Mouse (Mus musculus): ENCODE measurements at regions not wholly inside any gene's neighbourhood (a gene's known extent, or its start where the extent isn't known, plus 50 kb on each side); places are given as distances from the start of the nearest gene placed in this dataset.
A peak's percentile ranks its signal among the peaks of the same experiment; 100 is the strongest.

GRCm38 (mm10) chr17:84898407-84898806 is 58.1 kb upstream of the Ppm1b start:
- Histone ChIP-seq H3K4me1 (ENCODE audit: control insufficient read depth in 1 of 2, insufficient read depth in 2 of 2, low read length in 2 of 2) (no peaks in the 10 kb centered on the region; a peak in 1 of 4 replicates), H3K79me2 (ENCODE audit: control insufficient read depth, insufficient read depth, low read length, poor library complexity) (no peaks in the 10 kb centered on the region), H3K9ac (ENCODE audit: control insufficient read depth, low read depth, low read length, poor library complexity, severe bottlenecking) (no peak overlapping the region), H3K27me3 (ENCODE audit: control insufficient read depth in 1 of 2, insufficient read depth in 2 of 2, low read length in 2 of 2) (no peaks in the 10 kb centered on the region; a peak in 2 of 4 replicates), H3K4me3 (ENCODE audit: control insufficient read depth in 1 of 2, insufficient read depth in 1 of 2, low read depth in 2 of 2, low read length in 2 of 2) (no peak overlapping the region), H3K27ac (ENCODE audit: control insufficient read depth, low read depth, low read length) (no peak overlapping the region), H3K36me3 (ENCODE audit: control insufficient read depth in 1 of 2, insufficient read depth in 2 of 2, low read length in 2 of 2) (peaks cover 0 to 3% of the 10 kb centered on the region in 2 experiments; a peak in 1 of 4 replicates), H3K9me3 (replicated peaks; ENCODE audit: insufficient read depth, low read length) (no peaks in the 10 kb centered on the region)
- peak; percentile 10 for DNase-seq (ENCODE audit: low read depth, low spot score)
- TF ChIP-seq HCFC1 (IDR thresholded peaks at IDR 0.05; ENCODE audit: low read depth, low read length) (no peak), GABPA (IDR thresholded peaks at IDR 0.05; ENCODE audit: low read depth, low read length) (peak; percentile 22; the same call in 1 of the 2 replicates), MAFK (IDR thresholded peaks at IDR 0.05; ENCODE audit: borderline replicate concordance, low read depth, low read length) (peak; percentile 77)

GRCm38 (mm10) chr17:84903625-84904337 is 52.8 kb upstream of the Ppm1b start:
- Histone ChIP-seq H3K4me3 (ENCODE audit: control insufficient read depth in 1 of 2, insufficient read depth in 1 of 2, low read depth in 2 of 2, low read length in 2 of 2) (no peak overlapping the region), H3K79me2 (ENCODE audit: control insufficient read depth, insufficient read depth, low read length, poor library complexity) (no peaks in the 10 kb centered on the region), H3K27me3 (ENCODE audit: control insufficient read depth in 1 of 2, insufficient read depth in 2 of 2, low read length in 2 of 2) (no peaks in the 10 kb centered on the region; a peak in 2 of 4 replicates), H3K9me3 (replicated peaks; ENCODE audit: insufficient read depth, low read length) (no peaks in the 10 kb centered on the region), H3K36me3 (ENCODE audit: control insufficient read depth in 1 of 2, insufficient read depth in 2 of 2, low read length in 2 of 2) (no peaks in the 10 kb centered on the region), H3K27ac (ENCODE audit: control insufficient read depth, low read depth, low read length) (no peak overlapping the region), H3K4me1 (ENCODE audit: control insufficient read depth in 1 of 2, insufficient read depth in 2 of 2, low read length in 2 of 2) (no peaks in the 10 kb centered on the region), H3K9ac (ENCODE audit: control insufficient read depth, low read depth, low read length, poor library complexity, severe bottlenecking) (no peak overlapping the region)
- DNase-seq (ENCODE audit: low read depth, low spot score): no peak
- TF ChIP-seq NRF1 (IDR thresholded peaks at IDR 0.05; ENCODE audit: insufficient read depth, low read depth, low read length, poor library complexity, severe bottlenecking): no peak
- no peak for TF ChIP-seq POLR2AphosphoS5 (IDR thresholded peaks at IDR 0.05; ENCODE audit: borderline replicate concordance, low read depth, low read length)
- no peak for TF ChIP-seq MYB (IDR thresholded peaks at IDR 0.05; ENCODE audit: low read depth, low read length)
- TF ChIP-seq SMC3 (IDR thresholded peaks at IDR 0.05; ENCODE audit: low read depth, low read length): no peak
- TF ChIP-seq MAFK (IDR thresholded peaks at IDR 0.05; ENCODE audit: borderline replicate concordance, low read depth, low read length): no peak
- no peak for TF ChIP-seq ELF1 (IDR thresholded peaks at IDR 0.05; ENCODE audit: low read depth, low read length)
- no peak for TF ChIP-seq MXI1 (IDR thresholded peaks at IDR 0.05; ENCODE audit: low read depth, low read length)
- TF ChIP-seq ETS1 (IDR thresholded peaks at IDR 0.05; ENCODE audit: low read depth, low read length): no peak
- TF ChIP-seq GATA1 (IDR thresholded peaks at IDR 0.05; ENCODE audit: low read depth, low read length): no peak
- no peak for TF ChIP-seq MAZ (IDR thresholded peaks at IDR 0.05; ENCODE audit: low read depth, low read length)
- no peak for TF ChIP-seq POLR2A (IDR thresholded peaks at IDR 0.05; ENCODE audit: control insufficient read depth in 1 of 2, insufficient read depth in 1 of 2, low read depth in 1 of 2, low read length in 2 of 2, poor library complexity in 1 of 2)
- TF ChIP-seq RCOR1 (IDR thresholded peaks at IDR 0.05; ENCODE audit: low read depth, low read length): no peak
- no peak for TF ChIP-seq ZKSCAN1 (IDR thresholded peaks at IDR 0.05; ENCODE audit: low read depth, low read length)
- TF ChIP-seq TAL1 (IDR thresholded peaks at IDR 0.05; ENCODE audit: low read length): no peak
- no peak for TF ChIP-seq POLR2AphosphoS2 (IDR thresholded peaks at IDR 0.05; ENCODE audit: low read length)

Measured in MEL (cell line).